Mouse (Mus musculus) kidney, postnatal 25 days (tissue): ENCODE results near the gene Hif3a.
A peak's percentile ranks its signal among the peaks of the same experiment; 100 is the strongest.

Experiments used
- DNase-seq, 2 experiments: peaks; one replicate each; pipeline ENCODE4 v3.0.0; 2021; ENCODE audit warnings: mixed read lengths in 2 of 2

Hif3a gene

DNA sequence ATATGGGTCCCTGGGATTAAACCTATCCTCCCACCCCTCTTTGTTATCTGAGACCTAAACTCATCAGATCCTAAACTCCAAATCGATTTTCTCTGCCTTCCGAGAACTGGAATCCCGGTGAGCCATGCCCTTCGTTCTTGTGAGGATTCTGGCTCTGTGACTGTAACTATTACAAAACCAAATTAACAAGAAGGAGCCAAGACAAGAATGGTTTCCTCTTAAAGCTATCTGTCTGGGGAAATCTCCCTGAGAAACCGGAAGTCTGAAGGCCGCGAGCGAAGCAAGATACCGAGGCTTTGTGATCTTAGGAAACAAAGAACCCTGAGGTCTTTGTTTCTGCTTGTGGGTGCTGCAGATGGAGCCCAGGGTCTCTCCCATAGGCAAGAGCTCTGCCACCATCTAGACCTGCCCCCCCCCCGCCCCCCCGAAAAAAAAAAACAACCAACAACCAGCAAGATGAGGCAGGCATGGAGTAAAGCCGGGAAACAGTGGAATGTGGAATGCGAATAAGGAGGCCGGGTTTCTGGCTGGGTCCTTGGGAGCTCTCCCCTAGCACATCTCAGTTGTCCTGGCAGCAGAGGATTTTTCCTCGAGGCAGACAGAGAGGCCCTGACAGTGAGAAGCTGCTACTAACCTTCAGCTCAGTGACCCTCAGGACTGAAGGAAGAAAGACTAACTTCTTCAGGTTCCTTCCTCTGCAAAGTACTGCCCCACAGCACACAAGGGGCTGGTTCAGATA lies 72.1 kb downstream of the Hif3a start:
- DNase-seq, result no peak

DNA sequence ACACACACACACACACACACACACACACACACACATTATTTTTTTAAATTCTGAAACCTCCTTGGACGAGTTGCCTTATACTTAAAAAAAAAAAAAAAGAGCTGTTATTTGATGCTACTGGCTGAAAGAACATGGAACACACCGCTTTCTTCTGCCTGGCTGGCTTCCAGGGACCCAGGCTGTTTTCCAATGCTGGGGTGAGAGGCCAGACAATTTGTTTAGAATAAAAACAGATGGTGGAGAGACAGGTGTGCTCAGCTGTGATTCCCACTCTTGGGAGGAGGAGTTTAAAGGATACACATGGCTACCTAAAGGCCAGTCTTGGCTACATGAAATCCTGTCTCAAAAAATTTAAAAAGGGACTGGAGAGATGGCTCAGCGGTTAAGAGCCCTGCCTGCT lies 73.8 kb downstream of the Hif3a start:
- DNase-seq, result peak in 1 of 2 experiments; percentile 46

- DNase-seq, result no peak
Observed at GRCm38 (mm10) chr7:16987541-16988149, 74.6 kb downstream of the Hif3a start.

DNA sequence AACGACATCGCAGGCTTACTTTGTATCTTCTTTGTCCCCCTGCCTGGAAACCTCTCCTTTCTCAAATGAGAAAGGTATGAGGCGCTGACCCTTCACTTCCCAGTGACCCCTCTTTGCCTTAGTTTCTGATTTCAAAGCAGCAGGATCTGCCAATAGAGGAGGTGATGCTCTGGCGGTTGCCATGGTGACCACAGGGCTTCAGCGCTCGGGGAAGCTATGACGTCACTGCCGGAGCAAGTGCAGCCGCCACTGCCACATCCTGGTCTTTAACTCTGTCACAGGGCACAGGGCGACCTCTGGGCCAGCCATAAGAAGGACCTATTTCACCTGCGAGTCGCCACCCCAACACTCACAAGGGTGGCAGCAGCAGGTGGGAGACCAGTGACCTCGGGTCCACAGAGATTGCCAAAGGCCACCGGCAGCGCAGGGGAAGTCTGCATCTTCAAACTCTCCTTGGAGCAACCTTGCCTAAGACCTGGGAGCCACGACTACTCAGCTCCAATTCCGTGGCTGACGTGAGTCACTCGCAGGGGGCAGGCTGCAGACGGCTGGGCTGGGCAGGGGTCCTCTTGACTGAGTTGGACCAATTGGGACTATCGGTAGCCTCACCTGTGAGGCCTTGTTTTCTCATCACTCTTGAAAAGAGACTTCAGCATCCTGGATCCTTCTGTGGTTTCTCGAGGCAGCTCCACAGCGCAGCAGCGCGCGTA lies 79.2 kb downstream of the Hif3a start, which contains the start of gene Gm42372:
Gene Gm42372 (plus strand): TSS at position 228 of the 710 bp plus-strand sequence.
- peak in 1 of 2 experiments; percentile 40 for DNase-seq
